Comparison of ENCODE assay signal across 13 mouse cellular contexts in the genomic region with DNA sequence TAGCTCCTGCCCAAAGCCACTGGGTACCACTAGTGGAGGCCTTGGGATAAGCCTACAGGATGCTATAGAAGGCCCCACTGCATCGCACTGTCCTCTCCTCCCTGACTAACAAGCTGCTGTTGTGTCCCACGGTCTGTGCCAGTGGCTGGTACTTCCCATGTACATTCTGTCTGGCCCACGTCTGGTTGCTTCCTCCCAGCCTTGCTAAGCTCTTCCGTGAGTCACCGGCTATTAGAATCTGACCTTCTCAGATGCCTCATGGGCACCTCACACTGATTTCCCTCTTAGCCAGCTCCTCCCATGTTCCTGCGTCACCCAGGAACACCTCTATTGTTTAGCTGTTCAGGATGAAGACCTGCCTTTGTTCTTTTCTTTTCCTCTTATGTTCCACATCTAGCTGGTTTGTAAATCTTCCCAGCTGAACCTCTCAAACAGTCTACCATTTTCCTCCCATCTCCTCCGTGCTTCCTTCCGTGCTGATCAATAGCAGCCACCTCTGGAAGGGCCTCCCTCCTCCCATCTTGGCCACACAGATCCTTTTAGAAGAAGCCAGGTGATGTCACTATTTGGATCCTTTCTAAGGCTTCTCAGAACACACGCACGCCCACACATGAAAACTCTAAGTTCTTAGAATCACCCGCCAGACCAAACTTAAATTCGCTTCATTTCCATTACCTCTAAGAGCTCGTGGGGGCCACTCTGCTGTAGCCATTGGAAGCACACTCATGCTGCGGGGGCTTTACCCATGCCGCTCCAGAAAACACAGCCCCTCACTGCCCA.
A peak's percentile ranks its signal among the peaks of the same experiment; 100 is the strongest.
DNase-seq lines count a peak whose midpoint lies in the region; ATAC-seq and TF ChIP-seq lines count a peak whose summit lies in the region.
"Had no signal": no experiment of that assay in that cellular context is flagged by ENCODE, and none has a peak within 500 bp of the region (broad histone marks: within the 10 kb centered on the region; RNA-seq: fewer than 3 reads in every experiment).

No protein-coding gene starts in this region.

- 78% methylated on average over 15 of the region's 15 CpGs for WGBS in lung, postnatal 0 days
- WGBS in liver, embryonic 12.5 days (ENCODE audit: insufficient replicate concordance), result 63% methylated on average over 15 of the region's 15 CpGs

- peaks cover 25% of the 10 kb centered on the region; the same call in 1 of the 2 replicates for H3K36me3 ChIP-seq in lung, postnatal 0 days (ENCODE audit: insufficient read depth, low read length)
- H3K36me3 ChIP-seq in liver, embryonic 12.5 days, result peaks cover 6% of the 10 kb centered on the region
- H3K36me3 ChIP-seq: hindbrain, embryonic 13.5 days had no signal

- H3K4me1 ChIP-seq in lung, postnatal 0 days (ENCODE audit: insufficient read depth, low read depth, low read length), result no peaks in the 10 kb centered on the region; the same call in 1 of the 2 replicates
- no peaks in the 10 kb centered on the region for H3K4me1 ChIP-seq in liver, embryonic 12.5 days
- H3K4me1 ChIP-seq: hindbrain, embryonic 13.5 days had no signal

- TF ChIP-seq CTCF in lung, postnatal 0 days (IDR thresholded peaks at IDR 0.05), result no peak
- TF ChIP-seq CTCF in layer of hippocampus, adult 2 months (conservative IDR thresholded peaks at IDR 0.05), result no peak

- no peak overlapping the region for H3K9ac ChIP-seq in lung, postnatal 0 days (replicated peaks; ENCODE audit: low read depth)
- H3K9ac ChIP-seq in liver, embryonic 12.5 days, result no peak overlapping the region
- H3K9ac ChIP-seq: hindbrain, embryonic 13.5 days had no signal

- TF ChIP-seq EP300 in lung, postnatal 0 days (IDR thresholded peaks at IDR 0.05), result peak; percentile 51; the same call in 1 of the 2 replicates

- peak; percentile 49 for ATAC-seq in lung, postnatal 0 days
- ATAC-seq in liver, embryonic 12.5 days, result no peak

- no peak overlapping the region for H3K4me3 ChIP-seq in lung, postnatal 0 days (ENCODE audit: low read depth, low read length)
- H3K4me3 ChIP-seq in layer of hippocampus, adult 2 months, result no peak overlapping the region
- no peak overlapping the region for H3K4me3 ChIP-seq in liver, embryonic 12.5 days
- H3K4me3 ChIP-seq: hindbrain, embryonic 13.5 days had no signal

- DNase-seq in adrenal gland, adult 2 months, result peak; percentile 81
- no peak for DNase-seq in adrenal gland, adult 18-20 months (ENCODE audit: low spot score in 2 of 2)
- peak; percentile 57 for DNase-seq in lung, postnatal 0 days (ENCODE audit: low spot score)
- no peak for DNase-seq in lung, postnatal 36 days
- DNase-seq in fibroblast of lung, adult 2 months (ENCODE audit: low read depth), result peak; percentile 86
- DNase-seq in thymus, postnatal 25 days, result no peak
- DNase-seq in layer of hippocampus, adult 2 months (ENCODE audit: low spot score in 2 of 2), result no peak
- DNase-seq: kidney, adult 9 months; layer of hippocampus, adult 9-11 months; lung, adult 18-20 months had no signal

- peak overlapping the region; percentile 55 for H3K27ac ChIP-seq in lung, postnatal 0 days (ENCODE audit: low read length)
- H3K27ac ChIP-seq in layer of hippocampus, adult 2 months, result no peak overlapping the region; the same call in 1 of the 2 replicates
- no peak overlapping the region for H3K27ac ChIP-seq in liver, embryonic 12.5 days
- H3K27ac ChIP-seq: hindbrain, embryonic 13.5 days; stomach, postnatal 0 days had no signal

- no peaks in the 10 kb centered on the region for H3K9me3 ChIP-seq in lung, postnatal 0 days (ENCODE audit: low read length)
- no peaks in the 10 kb centered on the region for H3K9me3 ChIP-seq in liver, embryonic 12.5 days (replicated peaks)
- H3K9me3 ChIP-seq: hindbrain, embryonic 13.5 days had no signal

- no peak overlapping the region for H3K4me2 ChIP-seq in lung, postnatal 0 days (replicated peaks; ENCODE audit: low read depth, low read length)
- H3K4me2 ChIP-seq in liver, embryonic 12.5 days, result no peak overlapping the region
- H3K4me2 ChIP-seq: hindbrain, embryonic 13.5 days had no signal

- no peaks in the 10 kb centered on the region for H3K27me3 ChIP-seq in lung, postnatal 0 days (replicated peaks; ENCODE audit: insufficient read depth, low read length)
- H3K27me3 ChIP-seq in liver, embryonic 12.5 days (replicated peaks), result no peaks in the 10 kb centered on the region
- H3K27me3 ChIP-seq: hindbrain, embryonic 13.5 days had no signal

Comparison
In these comparisons a context has a peak if more than half of its experiments do, and no peak if none do; other contexts are left out.
1. DNase-seq: peak in adrenal gland, adult 2 months (single experiment), lung, postnatal 0 days (single experiment) and fibroblast of lung, adult 2 months (single experiment); none in adrenal gland, adult 18-20 months (0 of 2), lung, postnatal 36 days (single experiment), thymus, postnatal 25 days (single experiment) and layer of hippocampus, adult 2 months (0 of 2).